Mouse (Mus musculus): ENCODE data around the gene Serbp1.
A peak's percentile ranks its signal among the peaks of the same experiment; 100 is the strongest.
"Not testable (repeated sequence)": the region's sequence is repeated elsewhere in the genome, so short reads cannot be mapped to it uniquely, and the experiment has no call there.

Serbp1 gene

DNA sequence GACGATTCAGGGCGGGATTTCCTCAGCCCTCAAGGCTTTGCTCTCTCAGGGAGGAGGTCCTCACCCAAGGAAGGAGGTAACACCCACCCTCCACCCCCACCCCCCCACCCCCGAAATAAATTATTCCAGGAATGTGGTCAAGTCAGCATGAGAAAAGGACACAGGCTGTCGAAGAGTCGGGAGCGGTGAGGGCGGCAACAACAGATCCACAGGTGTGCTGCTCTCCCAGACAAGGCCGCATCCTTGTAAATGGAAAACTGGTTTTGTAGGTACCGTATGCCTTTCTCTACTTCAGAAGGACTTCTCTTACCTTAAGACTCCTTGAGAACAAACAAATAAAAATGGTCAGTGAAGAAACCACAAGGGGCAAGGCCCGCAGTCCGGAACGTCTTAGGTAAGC, at the start of gene Serbp1:
TSS of gene Serbp1 (plus strand) at position 200 of the 400 bp plus-strand sequence.
- DNase-seq (ENCODE audit: low read depth) = no peak

DNA sequence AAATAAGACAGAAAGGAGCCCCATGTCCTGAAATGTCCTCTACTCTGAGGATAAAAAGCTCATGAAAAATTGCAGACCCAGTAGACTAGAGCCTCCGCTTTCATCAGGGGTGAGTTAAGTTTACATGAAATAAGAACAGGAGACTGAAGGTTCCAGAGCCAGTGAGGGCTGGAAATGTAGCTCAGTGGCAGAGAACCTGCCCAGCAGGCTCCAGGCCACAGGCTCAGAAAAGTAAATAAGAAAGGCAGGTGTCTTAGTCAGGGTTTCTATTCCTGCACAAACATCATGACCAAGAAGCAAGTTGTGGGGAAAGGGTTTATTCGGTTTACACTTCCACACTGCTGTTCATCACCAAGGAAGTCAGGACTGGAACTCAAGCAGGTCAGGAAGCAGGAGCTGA, 44.4 kb upstream of the Serbp1 start:
- DNase-seq (ENCODE audit: low read depth) = no peak

DNA sequence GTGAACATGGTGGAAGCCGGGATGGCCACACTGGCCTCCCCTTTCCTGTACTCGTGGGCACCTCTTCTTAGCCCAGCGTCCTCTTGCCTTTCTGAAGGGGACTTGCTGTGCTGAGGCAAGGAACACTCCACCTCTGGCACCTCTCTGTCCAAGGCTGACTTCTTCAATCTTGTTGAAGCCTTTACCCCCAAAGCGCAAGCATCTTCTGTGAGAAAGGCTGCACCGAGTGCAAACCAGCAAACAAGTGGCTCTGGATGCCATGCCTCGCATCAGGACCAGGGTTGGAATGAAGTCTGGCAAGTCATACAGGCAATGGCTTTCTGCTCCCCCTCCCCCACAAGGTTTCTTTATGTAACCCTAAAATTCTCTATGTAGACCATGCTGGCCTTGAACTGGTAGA, 43.4 kb upstream of the Serbp1 start:
- DNase-seq (ENCODE audit: low read depth) = no peak

DNA sequence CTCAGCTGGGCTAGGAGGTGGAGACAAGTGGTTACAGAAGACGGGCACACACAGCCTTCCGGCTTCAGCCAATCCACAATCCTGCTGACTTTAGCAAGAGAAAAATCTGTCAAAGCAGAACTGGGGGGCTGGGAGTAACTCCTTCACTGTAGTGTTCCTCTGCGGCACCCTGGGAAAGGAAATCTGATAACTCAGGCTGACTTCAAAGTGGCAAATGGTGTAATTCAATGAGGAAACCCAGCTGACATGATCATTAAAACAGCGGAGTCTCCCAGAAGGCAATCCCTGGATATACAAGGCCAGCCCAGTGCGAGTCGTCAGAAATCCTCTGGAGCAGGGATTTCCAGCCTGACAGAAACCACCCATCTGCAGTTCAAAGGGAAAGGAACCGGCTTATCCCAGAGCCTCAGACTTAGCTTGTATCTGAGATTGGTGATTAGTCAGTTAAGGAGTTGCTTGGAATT, 42.8 kb upstream of the Serbp1 start:
- DNase-seq (ENCODE audit: low read depth) = no peak

DNA sequence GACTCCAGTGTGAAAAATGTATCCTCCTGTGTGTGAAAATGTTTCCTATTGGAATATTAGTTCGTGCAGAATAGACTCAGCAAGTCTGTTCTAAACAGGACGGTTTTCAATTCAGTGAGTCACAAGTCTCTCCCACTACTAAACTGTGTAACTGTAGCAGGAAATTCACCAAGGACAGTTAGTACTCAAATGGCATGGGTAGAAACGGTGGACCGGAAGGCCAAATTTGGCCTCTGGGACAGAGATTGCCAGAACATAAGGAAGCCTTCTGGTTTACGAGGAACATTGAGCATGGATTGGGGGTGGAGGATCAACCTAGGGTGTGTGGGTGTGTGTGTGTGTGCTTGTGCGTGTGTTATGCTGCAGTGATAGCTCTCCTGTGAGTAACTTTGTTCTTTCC, 41.2 kb upstream of the Serbp1 start:
- DNase-seq (ENCODE audit: low read depth) = no peak

DNA sequence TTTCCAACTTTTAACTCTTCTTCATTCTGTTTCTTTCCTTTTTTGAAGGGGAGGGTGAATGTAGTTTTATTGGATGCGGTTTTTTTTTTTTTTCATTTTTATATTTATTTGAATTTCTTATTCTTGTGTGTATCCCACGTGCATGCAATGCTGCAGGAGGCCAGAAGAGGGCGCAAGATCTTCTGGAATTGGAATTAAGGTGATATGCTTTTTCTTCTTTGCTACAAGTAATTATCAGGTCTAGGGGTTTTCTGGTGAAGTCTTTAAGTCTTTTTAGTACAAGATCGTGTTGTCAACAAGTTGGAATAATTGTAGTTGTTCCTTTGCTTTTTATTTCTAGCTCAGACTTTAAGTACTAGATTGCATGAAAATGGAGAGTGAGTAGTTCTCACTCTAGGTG, 39.9 kb upstream of the Serbp1 start:
- peak; percentile 71 for DNase-seq (ENCODE audit: low read depth)

DNA sequence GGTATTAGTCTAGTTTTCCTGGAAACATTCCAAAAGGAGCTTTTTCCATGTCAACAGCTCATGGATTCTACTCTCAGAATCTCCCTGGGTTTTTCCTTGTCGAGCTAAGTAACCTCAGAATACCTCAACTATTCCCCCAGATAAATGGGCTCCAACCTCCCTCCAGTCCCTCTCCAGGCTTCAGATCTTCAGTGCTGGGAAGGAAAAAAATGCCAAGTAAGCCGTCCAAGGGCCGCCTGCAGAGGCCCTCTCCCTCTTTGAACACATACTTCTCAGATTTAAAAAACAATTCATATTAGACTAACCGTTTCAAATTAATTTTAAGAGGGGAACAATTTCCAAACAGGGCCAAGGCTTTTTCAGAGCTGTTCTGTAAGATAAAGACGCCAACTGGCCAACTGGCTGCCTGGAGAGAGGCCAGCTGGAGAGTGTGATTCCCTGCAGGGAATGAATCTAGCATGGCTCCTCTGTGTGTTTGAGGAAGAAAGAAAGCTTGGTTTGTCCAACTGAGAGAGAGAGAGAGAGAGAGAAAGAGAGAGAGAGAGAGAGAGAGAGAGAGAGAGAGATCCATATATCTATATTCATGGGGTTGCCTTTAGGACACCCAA, 37.2 kb upstream of the Serbp1 start:
- peak; percentile 16 for DNase-seq (ENCODE audit: low read depth)

DNA sequence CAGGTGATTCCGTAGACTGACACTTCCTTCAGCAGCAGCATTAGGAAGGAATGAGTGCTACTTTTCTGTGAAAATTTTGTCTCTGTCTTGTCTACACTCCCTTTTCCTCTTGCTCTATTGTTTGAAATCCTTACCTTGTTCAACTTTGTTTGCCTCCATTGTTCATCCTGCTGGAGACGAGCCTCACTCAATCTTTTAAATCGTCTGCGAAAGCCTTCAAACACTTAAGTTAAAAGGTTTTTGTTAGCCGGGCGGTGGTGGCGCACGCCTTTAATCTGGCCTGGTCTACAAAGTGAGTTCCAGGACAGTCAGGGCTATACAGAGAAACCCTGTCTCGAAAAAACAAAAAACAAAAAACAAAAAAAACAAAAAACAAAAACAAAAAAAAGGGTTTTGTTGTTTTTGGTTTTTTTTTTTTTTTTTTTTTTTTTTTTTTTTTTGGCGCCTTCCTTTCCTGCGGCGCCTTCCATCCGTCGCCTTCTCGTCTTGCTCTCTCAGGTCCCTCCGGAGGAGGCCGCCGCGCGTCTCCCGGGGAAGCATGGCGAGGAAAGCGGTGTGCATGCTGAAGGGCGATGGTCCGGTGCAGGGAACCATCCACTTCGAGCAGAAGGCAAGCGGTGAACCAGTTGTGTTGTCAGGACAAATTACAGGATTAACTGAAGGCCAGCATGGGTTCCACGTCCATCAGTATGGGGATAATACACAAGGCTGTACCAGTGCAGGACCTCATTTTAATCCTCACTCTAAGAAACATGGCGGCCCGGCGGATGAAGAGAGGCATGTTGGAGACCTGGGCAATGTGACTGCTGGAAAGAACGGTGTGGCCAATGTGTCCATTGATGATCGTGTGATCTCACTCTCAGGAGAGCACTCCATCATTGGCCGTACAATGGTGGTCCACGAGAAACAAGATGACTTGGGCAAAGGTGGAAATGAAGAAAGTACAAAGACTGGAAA, 32.6 kb upstream of the Serbp1 start:
- no peak for DNase-seq (ENCODE audit: low read depth)

DNA sequence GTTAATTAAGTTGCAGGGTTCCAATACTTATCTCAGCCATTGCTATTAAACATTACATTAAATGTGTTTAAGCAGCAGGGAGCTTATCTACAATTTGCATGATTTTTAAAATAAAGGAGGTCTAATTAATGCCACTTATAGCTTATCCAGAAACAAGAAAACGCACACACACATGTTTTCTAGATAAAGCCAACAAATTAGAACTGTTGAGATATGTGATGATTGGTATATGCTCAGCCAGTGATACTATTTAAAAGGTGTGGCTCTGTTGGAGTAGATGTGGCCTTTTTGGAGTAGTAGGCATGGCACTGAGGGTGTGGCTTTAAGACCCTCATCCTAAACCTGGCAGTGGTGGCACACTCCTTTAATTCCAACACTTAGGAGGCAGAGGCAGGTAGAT, 25.6 kb upstream of the Serbp1 start:
- no peak for DNase-seq (ENCODE audit: low read depth)

DNA sequence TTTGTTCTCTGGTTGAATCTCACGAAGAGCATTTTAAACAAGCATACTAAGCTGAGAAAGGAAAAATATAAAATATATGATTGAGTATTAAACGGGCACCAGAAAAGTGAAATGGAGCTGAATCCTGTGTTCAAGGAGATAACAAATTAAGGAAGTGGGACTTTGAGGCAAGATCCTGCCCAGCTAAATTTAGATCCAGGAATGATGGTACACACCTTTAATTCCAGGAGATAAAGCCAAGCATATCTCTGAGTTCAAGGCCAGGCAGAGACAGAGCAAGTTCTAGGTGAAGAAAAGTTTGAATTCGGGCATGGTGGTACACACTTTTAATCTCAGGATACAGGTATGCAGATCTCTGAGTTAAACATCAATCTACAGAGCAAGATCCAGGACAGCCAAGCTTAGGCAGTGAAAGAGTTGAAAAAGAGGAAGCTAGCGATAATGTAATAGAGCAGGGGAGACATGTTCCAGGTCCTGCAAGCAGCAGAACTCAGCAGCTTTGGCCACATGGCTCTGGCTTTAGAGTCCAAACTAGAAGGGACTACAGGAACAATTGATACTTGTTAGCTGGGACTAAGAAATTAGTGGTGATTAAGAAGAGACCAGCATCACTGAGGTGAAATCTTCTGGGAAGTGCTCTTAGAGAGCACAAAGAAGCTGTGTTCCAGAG, 24.4 kb upstream of the Serbp1 start:
- DNase-seq (ENCODE audit: low read depth) = no peak

DNA sequence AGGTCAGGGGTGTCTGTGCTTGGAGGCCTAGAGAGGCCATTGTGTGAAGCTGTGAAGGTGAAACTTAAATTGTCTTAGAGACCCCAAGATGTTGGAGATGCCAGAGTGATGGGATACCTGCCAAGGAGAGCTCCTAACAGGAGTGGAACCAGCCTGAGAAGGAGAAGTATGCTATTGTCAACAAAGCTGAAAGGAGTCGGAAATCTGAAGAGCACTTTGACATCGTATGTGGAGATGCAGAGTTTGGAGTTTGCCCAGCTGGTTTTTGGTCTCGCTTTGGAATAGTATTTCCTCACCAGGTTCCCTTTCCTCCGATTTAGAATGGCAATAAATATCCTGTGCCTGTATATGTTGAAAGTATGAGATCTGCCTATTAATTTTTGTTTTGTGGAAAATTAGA, 20.6 kb upstream of the Serbp1 start:
- DNase-seq (ENCODE audit: low read depth) = no peak

DNA sequence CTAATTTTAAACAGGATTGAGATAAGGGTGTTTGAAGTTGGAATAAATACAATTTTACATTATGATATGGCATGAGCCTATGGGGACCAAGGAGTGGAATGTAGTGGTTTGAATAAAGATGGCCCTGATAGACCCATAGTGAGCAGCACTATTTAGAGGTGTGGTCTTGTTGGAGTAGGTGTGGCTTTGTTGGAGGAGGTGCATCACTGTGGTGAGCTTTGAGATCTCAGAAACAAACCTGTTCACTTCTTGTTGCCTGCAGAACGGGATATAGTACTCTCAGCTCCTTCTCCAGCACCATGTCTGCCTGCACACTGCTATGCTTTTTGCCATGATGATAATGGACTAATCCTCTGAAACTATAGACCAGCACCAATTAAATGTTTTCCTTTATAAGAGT, 20.1 kb upstream of the Serbp1 start:
- no peak for DNase-seq (ENCODE audit: low read depth)

DNA sequence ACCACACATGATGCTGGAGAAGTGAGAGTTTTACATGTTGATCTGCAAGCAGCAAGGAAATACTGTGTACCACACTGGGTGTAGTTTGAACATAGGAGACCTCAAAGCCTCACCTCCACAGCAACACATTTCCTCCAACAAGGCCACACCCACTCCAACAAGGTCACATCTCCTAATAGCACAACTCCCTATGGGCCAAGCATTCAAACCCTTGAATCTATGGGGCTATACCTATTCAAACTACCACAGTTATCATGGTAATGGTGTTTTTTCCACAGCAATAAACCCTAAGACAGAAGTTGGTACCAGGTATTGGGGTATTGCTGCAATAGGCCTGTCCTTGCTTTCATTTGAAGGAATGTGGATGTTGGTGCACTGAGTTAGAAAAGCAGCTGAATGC, 19.4 kb upstream of the Serbp1 start:
- DNase-seq (ENCODE audit: low read depth) = no peak

DNA sequence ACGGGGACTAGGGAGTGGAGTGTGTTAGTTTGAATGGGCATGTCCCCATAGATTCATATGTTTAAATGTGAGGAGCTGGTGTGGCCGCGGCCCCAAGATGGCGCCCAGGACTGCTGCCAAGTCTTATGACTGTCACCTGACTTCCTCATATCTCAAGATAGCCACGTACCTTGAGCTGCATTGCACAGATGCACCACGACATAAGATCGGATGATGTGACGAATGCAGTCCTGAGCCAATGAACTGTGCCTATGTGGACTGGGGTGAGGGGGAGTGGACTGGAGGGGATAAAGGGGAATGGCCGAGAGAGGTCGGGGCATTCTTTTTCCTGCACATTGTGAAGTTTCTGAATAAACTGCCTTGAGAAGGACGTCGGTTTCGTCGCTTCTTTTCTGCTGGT, 18.0 kb upstream of the Serbp1 start:
- DNase-seq (ENCODE audit: low read depth) = not testable (repeated sequence)

DNA sequence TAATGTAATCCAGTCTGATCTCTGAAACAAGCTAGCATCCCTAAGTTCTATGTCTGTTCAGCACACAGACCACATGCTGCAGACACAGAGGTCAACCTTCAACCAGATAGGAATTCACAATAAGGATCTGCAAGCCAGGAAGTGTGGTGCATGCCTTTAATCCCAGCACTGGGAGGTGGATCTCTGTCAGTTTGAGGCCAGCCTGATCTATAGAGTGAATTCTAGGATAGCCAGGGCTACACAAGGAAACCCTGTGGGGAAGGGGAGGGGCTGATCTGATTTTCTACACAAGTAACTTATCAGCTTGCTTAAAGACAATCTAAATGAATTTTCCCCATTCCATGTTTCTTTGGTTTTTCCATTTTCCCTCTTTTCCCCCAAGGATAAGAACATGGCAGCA, 17.2 kb upstream of the Serbp1 start:
- DNase-seq (ENCODE audit: low read depth) = no peak

DNA sequence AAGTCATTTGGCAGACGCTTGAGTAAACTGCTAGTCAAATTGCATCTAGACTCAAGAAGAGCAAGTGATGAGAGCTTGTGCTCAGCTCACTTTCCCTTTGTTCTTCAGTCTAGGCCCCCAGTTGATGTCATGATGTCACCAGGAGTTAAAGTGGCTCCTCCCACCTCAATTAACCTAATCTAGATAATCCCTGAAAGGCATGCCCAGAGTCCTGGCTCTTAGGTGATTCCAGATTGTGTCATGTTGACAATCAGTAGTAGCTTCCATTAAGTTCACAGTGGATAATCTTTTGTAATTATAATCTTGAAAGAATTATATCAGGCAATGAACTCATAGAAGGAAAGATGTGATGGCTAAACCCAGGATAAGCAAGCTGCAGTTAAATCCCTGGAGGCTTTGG, 14.9 kb upstream of the Serbp1 start:
- DNase-seq (ENCODE audit: low read depth) = no peak

DNA sequence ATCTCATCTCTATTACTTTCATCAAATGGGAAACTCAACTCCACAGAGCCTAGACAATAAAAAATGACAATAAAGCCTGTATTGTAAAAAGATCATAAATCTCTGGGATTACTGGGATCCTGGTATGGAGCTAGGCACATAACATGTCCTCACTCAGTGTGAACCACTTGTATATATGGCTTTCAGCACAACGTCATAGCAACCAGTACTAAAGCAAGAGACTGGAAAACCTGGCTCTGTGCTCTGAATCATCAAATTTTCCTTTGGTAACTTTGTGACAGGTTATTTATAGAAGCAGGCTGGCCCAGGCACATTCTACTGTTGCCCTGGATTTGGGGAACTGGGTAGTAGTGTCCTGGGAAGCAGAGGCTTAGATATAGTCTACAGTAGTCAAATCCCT, 14.5 kb upstream of the Serbp1 start:
- no peak for DNase-seq (ENCODE audit: low read depth)

DNA sequence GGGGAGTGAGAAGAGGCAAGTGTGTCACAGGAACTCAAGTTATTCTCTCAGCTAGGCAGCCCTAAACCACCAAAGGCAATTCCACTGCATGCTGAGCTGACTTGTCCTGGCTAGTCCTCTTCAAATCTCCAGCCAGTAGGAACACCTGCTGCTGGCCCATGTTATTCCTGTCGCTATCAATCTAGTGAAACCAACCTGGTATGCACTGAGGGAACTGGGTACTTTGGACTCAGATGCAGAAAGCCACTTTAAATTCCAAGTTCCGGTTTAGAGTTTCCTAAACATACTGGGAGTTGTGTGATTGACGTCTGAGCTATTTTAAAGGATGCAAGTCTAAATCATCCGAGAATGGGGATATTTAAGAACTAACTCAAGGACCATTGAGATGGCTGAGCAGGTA, 11.7 kb upstream of the Serbp1 start:
- no peak for DNase-seq (ENCODE audit: low read depth)

DNA sequence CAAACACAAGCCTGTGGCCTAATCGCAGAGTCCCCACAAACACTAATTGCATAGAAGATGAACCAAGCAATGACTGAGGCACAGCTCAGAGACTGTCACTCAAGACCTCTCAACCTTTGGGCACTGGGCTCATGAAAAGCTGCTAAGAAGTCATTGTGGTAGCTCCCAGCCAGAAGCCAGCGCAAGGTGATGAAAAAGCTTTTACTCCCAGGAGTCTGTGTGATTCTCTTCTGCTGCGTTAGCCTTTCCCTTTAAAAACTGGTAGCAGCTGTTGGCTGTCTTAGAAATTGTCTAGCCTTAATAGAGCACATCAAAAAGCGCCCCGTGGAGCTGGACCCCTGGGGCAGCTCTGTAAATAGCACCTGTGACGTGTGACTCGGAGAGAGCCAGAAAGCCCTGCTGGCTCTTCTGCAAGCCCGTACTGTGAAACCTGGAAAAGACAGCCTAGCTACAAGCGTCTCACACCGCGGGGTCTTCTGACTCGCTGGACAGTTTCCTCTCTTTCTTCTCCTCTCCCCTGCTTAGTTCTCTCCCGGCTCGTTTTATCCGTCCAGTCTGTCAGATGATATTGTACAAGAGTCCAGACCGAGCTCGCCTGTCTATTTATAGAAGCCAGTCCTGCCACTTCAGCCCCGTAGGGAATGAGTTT, 9.4 kb upstream of the Serbp1 start:
- no peak for DNase-seq (ENCODE audit: low read depth)

DNA sequence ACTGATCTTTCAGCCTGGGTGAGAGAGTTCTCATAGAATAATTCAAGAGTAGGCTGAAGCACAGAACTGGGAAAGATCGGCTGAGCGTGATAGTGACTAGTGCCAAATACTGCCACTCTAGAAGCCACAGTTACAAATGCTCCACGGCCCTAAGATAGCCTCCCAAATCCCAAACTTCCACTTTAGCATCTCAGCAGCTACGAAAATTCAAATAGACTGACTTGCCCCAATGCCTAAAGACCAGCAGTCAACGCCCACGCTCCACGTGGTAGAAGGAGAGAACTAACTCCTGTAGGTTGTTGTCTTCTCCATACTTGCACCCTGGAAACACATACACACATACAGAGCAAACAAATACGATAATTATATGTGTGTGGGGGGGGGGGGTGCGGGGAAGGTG, 8.5 kb upstream of the Serbp1 start:
- DNase-seq (ENCODE audit: low read depth) = no peak

DNA sequence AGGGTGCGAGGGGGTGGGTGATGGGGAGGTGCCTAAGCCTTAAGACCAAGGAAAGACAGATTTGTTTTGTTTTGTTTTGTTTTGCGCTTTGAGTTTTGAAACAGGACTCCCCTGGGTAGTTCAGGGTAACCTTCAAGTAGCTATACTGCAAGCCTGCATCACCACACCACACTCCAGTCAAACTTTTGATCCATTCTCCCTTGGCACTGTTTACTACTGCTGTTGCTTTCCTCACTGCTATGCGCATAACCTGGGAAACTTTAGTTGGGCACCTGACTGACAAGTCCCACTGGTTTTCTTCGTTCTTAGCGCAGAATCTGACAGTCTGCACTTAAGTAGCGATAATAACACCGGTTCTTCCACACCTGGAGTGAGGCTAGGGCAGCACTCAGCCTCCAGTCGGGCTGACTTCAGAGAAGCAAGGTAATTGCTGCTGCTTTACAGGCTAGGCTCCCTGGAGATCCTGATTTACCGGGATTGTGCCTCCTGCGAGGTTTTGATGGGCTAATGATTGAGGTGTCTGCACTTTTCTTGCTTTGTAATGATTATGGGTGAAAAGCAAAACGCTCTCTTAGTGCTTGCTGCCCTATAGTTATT, 8.0 kb upstream of the Serbp1 start:
- DNase-seq (ENCODE audit: low read depth) = no peak

DNA sequence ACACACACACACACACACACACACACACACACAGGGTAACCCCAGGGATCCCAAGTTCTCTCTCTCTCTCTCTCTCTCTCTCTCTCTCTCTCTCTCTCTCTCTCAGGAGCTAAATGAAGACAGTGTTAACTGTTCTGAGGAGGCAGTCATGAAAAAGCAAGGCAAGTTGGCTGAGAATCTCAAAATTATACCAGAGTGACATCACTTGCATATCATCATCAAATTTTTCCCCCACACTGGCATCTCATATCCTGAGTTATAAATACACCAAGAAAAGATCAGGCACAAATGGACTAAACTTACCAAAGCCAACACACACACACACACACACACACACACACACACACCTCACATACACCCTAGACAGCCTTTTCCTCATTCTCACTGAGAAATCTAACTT, 7.0 kb upstream of the Serbp1 start:
- DNase-seq (ENCODE audit: low read depth) = no peak
